Mouse (Mus musculus): ENCODE measurements around the gene H60b.
"Not testable (repeated sequence)": the region's sequence is repeated elsewhere in the genome, so short reads cannot be mapped to it uniquely, and the experiment has no call there.

H60b gene

DNA sequence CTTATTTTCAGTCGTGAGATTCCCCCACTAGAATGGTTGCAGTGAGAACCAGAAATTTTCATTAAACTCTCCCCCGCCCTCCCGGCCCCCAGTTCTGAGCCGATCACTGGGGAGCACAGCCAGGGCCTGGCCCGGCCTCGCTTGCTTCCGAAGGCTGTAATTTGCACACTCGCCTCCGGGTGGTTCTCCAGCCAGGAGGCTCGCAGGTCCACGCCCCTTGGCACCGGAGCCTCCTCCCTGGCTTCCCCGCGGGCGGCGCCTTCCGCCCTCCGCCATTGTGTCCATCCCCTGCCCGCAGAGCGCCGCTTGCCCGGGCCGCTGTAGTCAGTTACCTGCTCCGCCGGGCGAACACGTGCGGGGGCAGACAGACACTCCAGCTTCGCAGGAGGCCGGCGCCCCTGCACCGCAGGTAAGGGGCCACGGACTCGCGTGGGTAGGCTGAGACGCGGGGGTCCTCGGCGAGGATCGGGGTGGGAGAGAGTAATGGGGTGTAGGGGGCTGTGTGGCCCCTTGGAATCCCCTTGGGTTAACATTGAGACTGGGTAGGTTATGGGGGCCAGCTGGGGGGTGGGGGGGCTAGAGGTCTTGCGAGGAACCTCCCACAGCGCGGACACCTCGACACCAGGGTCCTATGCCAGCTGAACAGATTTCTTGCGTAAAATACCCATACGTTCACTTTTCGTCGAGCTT is at the start of gene H60b, which contains the start of gene Raet1e:
TSS of gene H60b (plus strand) at position 277 of the 690 bp plus-strand sequence.
TSS of gene Raet1e (plus strand) at position 260 of the 690 bp plus-strand sequence.
- DNase-seq (ENCODE audit: low spot score in 2 of 2), result peak in 1 of 2 experiments; percentile 43

DNA sequence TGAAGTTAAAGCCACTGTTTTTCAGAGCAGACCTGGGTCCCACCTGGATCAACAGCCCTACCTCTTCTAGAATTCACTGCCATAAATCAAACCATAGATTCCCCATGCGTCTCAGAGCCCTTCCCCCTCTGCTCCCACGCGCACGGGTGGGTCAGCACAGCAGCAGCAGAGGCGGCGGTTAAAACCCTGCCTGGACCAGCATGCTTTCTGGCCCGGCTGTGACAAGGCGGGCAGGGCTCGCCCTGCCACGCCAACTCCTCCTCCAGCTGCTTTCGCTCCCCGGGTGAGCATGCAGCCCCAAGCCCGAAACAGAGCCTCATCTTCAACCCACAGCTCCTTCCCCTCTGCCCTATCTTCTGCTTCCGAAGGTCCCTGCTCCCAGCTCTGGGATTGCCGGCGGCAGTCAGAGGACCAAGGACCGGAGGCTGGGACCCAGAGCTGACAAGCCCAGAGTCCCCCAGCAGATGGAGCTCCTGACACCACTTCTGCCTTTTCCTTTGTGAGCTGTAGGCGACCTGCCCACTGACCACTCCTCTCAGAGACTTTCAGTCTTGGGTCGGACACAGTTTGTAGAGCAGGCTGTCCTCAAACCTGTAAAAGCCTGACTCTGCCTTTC is 17.6 kb upstream of the H60b start:
- peak; percentile 35 to 62 for DNase-seq (ENCODE audit: low spot score in 2 of 2)

DNA sequence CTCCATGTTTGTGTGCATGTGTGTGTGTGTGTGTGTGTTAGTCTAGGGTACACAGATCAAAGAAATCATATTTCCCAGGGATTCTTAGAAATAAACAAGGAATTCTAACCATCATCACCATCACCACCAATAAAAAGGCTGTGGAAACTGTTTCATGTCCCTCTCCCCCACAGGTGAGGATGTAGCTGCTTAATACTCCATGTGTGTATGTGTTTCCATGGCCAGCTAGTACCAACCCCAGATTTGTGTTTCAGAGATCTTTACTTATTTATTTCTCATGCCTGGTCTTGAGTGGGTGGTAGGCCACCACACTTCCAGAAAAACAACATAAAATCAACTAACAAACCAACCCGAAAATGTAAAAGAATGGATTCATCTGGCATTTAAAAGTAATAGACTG is 16.2 kb upstream of the H60b start:
- peak in 1 of 2 experiments; percentile 30 for DNase-seq (ENCODE audit: low spot score in 2 of 2)

DNA sequence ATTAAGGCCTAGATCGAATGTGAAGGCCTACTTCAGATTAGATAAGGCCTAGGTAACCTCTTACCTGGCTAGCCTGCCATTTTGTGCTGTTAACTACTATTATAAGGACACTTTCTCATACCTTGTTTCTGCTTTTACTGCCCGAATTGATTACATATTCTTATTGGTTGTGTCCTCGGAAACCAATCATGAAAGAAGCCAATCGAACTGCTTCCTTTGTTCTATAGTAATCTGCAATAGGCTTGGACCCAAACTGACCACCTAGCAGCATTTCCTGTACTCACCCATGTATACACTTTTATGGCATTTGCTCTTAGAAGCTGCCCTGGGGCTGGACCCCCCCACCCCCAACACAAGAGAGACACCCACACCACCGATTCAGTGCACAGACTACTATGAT is 15.5 kb upstream of the H60b start:
- DNase-seq (ENCODE audit: low spot score in 2 of 2), result no peak

DNA sequence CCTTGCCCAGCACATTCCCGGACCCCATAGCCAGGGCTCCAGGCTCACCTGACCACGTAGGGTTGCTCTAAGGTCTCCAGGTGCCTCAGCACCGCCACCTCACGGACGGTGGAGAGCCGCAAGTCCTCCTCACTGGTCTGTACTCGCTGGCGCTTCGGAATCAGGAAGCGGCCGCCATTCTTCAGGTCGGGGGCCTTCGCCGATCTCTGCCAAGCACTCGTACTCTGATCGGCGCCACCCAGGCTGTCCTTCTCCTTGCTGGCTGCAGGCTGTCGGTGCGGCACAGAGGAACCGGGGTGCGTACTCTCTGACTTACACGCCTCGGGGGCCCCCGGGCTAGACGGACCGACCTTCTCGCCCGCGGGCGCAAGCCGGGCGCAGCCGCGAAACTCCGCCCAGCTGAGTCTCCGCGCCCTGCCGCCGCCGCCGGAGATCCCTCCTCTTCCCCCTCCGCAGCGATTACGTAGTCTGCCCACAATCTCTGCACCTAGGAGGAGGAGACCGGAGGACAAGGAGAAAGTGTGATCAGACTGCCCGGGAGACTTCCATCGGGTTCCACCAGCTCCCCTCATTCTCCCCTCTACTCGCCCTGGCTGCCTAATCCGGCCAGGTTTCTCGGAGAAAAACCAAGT is 9.8 kb upstream of the H60b start:
- DNase-seq (ENCODE audit: low spot score in 2 of 2), result peak; percentile 66 to 74

DNA sequence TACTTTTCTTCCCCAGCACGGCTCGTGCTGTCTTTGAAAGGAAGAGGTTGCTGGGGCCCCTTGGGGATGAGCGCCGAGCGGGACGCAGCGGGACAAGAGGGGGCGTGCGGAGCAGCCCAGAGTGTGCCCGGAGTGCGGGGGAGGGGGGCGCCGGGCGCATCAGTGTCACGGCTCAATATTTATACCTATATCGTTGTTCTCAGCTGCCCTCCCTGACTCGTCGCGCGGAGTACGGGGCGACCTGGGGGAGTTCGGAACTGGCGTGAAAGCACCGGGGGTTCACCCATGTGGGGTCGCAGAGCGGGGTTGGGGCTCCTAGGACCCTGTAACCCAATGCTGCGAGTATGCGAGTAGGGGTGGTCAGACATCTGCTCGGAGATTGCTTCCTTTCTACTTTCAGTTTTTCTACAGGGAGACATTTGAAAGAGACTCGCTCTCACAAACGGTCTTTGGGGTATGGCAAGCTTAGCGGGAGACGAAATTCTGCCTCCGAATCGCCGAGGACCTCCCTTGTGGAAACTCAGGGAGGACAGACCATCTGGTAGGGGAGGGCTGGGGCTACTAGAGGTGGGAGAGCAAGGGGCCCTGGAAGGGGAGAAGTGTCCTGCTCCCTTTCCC is 9.2 kb upstream of the H60b start, which contains the start of gene E030030I06Rik:
TSS of gene E030030I06Rik (minus strand) at position 198 of the 618 bp plus-strand sequence.
- peak; percentile 15 to 30 for DNase-seq (ENCODE audit: low spot score in 2 of 2)

DNA sequence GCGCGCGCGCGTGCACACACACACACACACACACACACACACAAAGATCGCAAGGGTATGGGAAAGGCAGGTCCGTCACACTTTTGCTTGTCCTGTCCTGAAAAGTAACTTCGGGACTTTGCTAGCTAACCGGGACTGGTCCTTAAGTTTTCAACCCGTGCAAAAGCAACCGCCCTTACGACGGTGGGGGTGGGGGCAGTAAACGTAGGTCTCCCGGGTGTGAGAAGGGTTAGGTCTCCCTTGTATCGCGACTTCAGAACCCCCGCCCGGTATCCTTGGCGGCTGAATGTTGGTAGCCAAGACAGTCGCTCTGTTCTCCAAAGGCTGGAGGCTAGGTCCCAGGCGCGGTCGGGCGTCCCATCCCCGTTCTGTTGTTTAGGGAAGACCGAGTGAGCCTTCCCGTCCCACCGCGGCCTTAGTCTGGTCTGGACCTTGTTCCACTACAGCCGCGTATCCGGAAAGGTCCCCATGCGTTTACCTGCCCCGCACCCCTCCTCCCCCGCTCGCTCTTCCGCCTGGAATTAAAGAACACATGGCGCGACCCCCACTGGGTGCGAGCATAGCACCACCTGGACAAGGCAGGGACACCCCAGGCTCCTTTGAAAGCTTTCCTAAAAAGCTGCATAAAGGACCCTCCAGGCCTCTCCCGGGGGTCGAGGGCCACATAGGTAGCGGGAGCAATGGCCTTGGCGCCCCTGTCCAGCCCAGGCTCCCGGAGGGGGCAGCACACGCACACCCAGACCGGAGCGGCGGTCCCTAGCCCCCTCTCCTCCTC is 8.5 kb upstream of the H60b start:
- peak; percentile 18 to 26 for DNase-seq (ENCODE audit: low spot score in 2 of 2)

DNA sequence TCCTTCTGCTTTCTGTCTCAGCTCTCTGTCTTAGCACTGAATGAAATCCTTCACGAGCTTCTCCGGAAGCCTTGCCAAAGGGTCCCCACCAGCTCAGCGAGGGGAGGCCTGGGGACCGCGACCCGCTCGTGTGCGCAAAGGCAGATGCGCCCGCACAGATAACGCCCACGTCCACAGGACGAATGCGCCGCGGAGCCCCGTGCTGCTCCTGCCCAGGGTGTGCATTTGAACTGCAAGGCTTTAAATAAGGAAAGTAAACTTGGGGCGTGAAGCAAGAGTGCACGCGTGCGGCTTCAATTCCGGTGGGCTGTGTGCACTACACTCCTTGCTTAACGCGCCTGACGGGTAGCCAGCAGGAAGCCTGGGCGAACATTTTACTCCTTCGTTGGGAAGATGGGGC is 7.8 kb upstream of the H60b start:
- peak; percentile 8 to 23 for DNase-seq (ENCODE audit: low spot score in 2 of 2)

DNA sequence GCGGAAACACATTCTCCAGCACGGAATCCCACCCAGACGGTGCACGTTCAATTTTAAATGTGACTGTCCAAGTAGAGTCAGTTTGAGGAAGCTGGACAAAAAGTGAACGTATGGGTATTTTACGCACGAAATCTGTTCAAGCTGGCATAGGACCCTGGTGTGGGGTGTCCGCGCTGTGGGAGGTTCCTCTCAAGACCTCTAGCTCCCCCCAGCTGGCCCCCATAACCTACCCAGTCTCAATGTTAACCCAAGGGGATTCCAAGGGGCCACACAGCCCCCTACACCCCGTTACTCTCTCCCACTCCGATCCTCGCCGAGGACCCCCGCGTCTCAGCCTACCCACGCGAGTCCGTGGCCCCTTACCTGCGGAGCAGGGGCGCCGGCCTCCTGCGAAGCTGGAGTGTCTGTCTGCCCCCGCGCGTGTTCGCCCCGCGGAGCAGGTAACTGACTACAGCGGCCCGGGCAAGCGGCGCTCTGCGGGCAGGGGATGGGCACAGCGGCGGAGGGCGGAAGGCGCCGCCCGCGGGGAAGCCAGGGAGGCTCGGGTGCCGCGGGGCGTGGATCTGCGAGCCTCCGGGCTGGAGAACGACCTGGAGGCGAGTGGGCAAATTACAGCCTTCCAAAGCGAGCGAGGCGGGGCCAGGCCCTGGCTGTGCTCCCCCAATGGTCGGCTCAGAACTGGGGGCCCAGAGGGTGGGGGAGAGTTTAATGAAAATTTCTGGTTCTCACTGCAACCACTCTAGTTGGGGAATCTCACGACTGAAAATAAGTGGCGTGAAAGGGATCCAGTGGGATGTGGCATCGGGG is 7.1 kb upstream of the H60b start:
- peak in 1 of 2 experiments; percentile 24 for DNase-seq (ENCODE audit: low spot score in 2 of 2)

DNA sequence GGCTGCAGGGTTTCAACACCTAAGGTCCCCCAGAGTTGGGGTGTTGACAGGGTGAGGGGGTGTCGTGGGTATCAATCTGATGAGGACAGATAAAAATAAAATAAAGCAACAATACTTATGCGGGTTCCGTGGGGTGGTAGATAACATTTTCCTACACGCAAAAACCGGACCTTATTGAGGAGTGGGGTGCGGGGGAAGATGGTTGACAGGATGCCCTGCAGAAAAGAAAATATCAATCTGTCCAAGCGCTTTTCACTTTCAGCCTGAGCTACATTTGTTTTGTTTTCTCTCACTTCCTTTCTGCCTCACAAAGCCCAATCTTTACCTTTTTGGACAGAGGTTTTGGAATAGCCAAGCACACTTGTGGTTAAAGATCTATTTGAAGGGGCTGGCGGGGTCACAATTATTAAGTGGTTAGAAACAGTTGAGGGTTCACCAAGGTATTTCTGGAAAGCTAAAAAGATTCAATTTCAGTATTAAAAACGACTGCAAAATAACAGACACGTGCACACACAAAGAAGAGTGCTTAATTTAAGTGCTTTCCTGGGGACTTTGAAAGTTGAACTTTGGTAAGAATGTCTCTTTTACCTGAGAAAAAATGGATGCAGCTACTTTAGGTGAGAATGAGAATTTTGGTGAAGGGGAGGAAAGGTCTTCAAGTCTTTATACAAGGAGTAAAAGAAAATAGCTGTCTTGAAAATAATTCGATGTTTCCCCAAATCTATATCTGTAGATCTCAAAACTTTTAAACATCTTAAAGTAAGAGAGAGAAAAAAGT is 6.3 kb upstream of the H60b start:
- not testable (repeated sequence) for DNase-seq (ENCODE audit: low spot score in 2 of 2)

DNA sequence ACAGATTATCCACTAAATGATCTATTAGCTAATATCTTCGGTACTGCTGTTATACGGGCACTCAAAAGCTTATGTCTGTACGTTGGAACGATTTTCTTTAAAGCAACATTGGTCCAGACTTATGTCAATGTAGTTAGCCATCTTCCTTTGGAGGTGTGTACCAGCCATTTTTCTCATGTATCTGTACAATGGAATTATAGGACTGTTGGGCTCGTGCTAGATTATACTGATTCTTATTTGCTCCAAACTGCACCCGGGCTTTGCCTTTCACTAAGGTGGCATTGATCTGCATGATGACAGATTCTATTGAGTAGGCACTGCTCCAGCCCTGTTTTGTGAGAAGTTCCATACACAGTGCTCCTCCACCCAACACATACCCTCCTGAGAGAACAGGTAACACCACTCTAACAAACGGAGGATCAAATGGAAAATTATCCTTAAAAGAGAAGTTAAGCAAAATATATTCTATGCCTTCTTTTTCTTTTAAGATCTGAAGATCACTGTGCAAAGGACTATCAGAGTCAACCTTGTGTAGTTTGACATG is 5.2 kb upstream of the H60b start:
- DNase-seq (ENCODE audit: low spot score in 2 of 2), result not testable (repeated sequence)

DNA sequence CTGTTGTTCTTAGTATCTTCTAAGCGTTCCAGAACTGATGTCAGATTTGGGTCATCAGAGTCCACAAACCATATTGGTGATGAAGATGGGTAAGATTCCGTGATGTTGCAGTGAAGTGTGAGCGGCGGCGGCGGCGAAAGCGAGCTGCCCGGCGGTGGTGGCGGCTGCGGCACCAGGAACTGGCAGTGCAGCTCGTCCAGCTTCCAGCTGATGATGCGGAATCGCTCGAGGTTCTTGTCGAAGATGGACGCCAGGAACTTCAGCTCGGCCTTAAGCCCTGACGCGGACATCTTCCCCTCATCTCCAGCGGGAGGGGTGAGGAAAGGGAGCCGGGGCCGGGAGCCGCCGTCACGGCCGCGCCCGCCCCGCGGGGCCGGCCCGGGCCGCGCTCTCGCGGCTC is 4.3 kb upstream of the H60b start:
- DNase-seq (ENCODE audit: low spot score in 2 of 2), result not testable (repeated sequence)

DNA sequence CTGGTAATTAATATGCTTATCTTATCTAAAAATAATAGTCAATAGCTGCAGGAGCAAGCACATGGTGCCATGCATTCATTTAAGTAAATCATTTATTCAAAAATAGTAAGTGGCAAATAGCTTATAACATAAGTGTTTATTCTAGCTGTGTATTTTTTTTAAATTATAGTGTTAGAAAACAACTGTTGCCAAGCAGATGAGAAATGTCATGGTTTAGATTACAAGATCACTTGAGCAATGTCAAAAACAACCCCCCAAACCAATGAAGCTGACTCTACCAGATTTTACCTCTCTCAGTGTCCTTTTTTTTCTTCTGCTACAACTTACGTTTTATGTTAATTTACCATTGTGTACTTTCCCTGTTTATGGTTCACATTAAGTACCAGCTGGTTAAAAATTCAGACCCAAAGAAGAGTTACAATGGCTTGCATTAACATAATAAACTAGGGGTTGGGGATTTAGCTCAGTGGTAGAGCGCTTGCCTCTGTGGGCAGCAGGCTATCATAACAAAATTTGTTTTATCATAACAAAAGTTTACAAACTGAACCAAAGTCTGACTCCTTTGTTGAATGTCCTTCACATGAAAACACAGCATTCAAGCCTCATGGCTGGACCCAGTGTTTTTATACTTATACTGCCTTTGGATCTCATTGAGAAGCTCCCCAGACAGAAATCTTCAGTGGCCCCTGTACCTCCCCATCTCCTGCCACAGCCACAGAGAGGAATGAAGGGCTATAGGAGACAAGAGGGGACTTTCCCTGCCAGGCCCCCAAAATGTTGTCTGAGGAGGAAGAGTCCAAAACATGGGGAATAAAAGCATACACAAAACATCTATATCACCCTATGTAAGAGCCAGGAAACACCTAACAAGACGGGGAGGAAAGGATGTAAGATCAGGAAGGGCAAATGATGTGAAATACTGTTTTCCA is 3.3 kb upstream of the H60b start:
- DNase-seq (ENCODE audit: low spot score in 2 of 2), result no peak

DNA sequence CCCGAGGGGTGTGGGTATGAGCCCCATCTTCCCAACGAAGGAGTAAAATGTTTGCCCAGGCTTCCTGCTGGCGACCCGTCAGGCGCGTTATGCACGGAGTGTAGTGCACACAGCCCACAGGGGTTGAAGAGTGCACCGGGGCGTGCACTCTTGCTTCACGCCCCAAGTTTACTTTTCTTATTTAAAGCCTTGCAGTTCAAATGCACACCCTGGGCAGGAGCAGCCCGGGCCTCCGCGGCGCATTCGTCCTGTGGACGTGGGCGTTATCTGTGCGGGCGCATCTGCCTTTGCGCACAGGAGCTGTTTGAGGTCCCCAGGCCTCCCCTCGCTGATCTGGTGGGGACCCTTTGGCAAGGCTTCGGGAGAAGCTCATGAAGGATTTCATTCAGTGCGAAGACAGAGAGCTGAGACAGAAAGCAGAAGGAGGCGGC is 760 bp downstream of the H60b start:
- no peak for DNase-seq (ENCODE audit: low spot score in 2 of 2)

DNA sequence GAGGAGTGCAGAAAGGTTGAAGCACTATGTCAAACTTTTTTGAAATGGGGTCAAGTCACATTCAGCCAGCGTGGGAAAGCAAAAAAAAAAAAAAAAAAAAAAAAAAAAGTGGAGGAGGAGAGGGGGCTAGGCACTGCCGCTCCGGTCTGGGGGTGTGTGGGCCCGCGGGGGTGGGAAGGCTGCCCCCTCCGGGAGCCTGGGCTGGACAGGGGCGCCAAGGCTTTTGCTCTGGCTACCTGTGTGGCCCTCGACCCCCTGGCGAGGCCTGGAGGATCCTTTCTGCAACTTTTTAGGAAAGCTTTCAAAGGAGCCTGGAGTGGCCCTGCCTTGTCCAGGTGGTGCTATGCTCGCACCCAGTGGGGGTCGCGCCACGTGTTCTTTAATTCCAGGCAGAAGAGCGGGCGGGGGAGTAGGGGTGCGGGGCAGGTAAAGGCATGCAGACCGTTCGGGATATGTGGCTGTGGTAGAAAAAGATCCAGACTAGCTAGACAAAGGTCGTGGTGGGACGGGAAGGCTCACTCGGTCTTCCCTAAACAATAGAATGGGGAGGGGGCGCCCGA is 1.3 kb downstream of the H60b start:
- no peak for DNase-seq (ENCODE audit: low spot score in 2 of 2)

DNA sequence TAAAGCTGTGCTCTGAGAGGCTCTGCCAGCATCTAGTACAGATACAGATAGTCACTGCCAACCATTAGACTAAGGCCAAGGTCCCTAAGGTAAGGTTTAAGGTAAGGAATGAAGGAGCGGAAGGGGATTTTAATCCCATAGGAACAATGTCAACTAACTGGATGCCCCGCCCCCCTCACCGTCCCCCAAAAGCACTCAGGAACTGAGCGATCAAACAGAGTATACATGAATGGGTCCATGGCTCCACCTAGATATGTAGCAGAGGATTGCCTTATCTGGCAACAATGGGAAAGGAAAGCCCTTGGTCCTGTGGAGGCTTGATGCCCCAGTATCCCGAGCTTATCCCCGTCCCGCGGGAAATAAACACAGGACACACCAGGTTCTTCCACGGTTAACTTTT is 4.9 kb downstream of the H60b start:
- not testable (repeated sequence) for DNase-seq (ENCODE audit: low spot score in 2 of 2)

DNA sequence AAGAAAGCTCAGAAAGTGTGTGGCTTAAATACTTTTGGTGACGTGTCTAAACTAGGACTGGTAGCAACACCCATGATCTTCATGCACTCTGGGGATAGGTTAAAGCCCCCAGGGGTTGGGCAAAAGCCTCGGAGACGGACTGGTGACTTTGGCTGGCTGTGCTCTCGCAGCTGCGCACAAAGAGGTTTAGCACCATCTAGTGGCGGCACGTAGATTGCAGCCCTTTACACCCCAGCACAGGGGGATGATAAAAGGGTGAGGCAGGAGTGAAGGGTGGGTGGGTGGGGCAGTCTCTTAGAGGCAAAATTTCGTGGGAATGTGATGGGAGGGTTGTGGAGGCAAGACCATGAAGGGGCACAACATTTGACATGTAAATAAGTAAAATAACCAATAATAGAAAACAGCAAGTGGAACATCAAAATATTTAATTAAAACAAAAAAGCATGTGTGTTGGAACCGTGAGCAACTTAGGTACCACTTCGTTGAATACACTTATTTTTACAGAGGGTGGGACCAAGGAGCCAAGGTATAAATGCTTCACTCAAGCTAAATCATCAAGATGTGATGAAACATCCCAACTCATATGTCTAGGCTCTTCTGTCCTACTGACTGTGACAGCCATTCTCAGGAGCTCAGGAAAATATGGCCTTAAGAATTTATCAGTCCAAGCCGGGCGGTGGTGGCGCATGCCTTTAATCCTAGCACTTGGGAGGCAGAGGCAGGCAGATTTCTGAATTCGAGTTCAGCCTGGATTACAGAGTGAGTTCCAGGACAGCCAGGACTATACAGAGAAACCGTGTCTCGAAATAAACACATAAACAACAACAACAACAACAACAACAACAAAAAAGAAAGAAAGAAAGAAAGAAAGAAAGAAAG is 5.6 kb downstream of the H60b start:
- peak; percentile 56 to 77 for DNase-seq (ENCODE audit: low spot score in 2 of 2)

Measured in spleen, postnatal 10 days (tissue).